Mouse (Mus musculus): ENCODE data around the gene Poll.

The Poll gene

DNA sequence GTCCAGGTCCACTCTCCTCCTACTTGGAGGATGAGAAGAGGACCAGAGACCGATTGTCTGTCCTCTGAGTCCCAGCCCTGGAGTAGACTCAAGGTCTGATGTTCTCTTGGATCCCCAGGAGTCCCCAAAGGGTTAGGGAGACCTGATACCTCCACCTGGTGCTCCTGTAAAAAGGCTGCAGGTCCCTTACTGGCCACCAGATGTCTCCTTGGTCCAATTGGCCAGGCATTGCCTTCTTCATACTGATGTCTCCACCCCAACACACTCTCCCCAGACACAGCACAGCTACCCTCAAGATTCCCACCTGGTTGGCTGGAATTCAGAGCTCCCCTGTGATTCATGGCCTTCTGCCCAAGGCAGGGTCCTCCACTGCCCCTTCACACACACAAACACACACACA is 22.8 kb downstream of the Poll start:
- no peak for DNase-seq (ENCODE audit: extremely low spot score, low spot score)

DNA sequence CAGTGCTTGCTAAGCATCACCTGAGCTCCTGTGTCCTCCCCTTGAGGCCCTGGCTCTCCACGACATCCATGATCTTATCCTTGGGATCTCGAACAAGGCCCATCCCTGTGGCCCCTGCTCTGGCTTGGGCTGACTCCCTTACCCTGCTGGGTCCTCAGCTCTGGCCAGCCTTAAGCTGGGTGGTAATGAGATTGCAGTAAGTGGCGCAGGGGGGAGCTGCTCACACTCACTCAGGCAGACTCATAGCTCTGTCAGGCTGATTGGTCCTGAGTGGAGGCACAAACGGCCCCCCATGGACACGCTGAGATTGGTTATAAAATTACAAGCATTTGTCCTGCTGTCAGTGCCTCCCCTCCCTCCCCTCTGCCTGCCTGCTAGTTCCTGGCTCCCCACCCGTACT is 24.4 kb downstream of the Poll start:
- no peak for DNase-seq (ENCODE audit: extremely low spot score, low spot score)

DNA sequence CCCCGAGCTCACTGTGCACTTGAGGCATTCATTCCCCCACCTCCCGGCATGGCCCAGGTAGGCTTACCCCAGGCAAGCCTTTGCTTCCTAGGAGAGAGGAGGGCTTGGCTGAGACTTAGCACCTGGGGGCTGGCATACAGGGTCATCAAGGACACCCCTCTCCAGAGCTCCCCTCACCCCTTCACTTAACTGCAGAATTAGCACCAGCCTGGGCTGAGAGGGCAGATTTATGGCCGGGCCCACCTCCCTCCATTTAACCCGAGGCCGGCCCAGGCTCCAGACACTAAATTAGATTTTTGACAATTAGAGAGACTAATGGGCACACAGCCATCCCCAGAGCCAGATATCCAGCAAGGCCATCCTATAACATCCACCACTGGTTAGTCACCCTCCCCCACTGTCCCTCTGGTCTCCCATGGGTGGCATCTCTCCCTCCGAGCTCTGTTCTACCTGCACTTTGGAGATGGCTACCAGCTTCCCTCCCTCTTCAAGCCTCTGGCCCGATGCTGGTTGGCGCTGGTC is 25.1 kb downstream of the Poll start:
- no peak for DNase-seq (ENCODE audit: extremely low spot score, low spot score)

DNA sequence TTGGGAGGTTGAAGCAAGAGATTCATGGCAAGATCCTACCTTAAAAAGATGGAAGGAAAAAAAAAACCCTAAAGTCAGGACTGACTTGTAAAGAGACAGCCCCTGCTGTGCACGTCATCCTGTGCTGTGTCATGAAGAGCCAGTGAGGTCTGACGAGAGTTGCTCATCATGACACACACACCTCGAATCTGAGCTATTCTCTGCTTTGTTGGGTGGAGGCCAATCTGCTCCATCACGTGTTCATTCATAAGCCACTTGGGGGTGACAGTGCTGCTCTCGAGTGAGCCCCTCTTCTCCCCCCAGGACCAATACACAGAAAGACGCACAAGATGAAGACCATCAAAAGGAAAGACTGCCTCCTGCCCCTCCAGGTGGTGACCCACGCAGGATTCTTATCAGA is 26.7 kb downstream of the Poll start:
- DNase-seq (ENCODE audit: extremely low spot score, low spot score), result no peak

DNA sequence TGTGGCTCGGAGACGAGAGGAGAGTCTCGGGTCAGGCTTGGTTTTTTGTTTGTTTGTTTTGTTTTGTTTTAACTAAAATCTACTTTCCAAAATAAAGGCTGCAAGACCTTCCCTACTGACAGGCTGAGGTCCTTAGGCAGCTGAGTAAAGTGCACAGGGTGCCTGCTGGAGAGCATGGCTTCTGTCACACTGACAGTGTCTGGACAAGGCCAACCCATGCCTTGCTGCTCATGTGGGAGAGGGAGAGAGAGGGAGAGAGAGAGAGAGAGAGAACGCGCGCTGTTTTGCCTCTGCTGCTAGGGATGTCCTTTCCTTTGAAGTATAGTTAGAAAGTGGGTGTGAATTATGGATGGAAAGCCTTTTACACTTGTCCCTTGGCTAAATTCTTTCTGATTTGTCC is 28.8 kb downstream of the Poll start:
- DNase-seq (ENCODE audit: extremely low spot score, low spot score), result no peak

DNA sequence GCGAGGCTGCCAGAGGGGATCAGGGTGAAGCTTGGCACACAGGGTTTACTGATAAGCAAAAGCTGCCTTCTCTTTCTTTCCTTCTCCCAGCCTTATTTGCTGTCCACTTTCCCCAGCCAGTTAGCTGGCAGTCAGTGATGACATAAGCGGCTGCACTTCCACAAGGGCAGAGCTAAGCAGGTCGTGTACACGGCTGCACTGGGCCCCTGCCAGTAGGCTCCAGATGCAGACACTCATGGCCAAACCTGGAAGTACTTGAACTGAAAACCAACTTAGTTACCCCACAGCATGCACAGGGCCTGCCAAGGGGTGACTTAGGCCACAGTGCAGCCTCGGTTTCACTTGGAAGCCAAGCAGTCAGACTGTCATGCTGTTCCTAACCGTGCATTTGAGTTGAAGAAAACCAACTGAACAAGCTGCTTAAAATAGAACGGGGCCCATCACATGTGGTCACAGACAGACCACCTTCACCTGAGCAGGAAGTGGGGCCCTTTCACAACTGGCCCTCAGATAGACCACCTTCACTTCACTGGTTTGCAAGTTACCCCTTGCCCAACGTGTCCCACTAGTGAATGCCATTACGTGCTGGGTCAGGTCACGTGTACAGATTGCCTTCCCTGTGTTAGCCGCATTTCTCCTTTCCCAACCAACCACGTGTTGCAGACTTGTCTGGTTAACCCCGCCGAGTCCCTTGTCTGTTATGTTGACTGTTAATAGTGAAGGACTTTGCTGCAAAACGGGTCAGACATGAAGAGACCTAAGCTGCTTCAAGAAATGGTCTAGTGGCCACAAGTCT is 29.9 kb downstream of the Poll start:
- no peak for DNase-seq (ENCODE audit: extremely low spot score, low spot score)

DNA sequence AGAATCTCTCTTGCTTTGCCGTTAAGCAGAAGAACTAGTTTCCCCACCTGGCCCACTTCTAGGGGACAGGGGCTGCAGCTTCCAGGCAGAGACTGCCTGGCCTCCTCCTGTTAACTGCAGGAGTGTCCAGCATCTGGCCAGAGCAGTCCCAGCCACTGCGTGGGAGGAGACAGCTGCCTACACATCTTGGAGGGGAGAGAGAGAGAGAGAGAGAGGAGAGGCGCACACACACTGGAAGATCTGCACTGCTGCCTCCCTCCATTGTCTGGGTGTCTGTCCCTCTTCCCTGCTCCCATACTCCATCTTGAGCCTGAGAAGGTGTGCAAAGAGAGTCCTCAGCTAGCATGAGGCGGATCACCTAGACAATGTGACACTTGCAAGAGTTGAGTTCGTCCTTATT is 31.0 kb downstream of the Poll start:
- DNase-seq (ENCODE audit: extremely low spot score, low spot score), result no peak

DNA sequence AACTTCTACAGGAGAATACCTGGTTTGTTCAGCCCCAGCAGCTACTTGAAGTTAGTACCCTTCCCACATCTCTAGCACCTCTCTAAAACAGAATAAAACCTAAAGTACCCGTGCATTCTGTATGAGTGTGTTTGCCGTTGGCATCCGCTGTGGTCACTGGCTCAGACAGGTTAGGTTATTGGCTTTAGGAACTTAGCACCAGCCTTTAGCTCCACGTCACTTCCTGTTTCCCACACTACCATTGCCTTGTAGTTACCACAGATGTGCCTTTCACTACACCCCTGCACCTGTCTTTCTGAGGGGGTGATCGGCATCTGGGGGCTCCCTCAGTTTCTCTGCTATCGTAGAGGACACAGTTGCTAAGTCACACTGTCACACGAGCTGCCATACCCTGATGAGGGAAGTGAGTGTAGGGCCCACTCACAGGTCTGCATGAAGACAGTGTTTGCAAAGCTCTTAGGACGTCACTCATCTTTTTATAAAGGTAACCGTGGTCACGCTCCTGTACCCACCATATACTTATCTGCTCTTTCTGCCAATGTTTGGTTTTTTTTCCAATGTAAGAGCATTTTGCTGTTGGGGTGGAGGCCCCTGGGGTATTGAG is 32.3 kb downstream of the Poll start:
- no peak for DNase-seq (ENCODE audit: extremely low spot score, low spot score)

DNA sequence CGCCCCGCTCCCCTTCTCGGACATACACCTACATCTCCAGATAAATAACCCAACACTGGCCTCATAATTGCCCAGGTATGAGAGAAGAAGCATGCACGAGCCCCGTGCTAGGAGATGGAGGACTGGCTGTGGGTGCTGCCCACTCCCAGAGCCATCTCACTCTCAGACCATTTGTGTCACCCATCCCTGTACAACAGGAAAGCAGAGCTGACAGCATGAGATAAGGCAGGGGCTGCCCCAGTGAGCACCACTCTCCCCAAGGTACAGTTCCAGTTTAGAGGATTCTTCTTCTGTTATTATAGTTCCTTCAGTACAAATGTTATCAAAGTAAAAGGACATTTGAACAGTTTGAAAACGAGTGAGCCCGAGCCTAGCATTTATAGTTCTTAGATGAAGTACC is 32.9 kb downstream of the Poll start:
- no peak for DNase-seq (ENCODE audit: extremely low spot score, low spot score)

DNA sequence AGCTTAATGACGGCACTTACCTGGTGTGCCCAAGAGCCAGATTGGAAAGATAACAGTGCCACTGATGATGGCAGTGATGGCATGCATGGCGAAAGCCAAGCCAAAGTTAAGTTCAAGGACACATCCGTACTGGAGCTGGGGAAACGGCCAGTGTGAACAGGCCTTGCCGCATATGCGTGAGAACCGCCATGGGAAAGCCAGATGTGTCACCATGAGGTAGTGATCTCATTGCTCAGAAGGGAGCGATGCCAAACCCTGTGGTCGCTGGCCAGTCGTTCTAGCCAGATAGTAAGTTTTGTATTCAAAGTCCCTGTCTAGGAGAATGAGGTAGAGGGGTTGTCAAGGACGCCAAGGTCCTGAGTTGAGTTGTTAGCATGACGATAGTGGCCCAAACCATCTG is 44.1 kb downstream of the Poll start:
- DNase-seq (ENCODE audit: extremely low spot score, low spot score), result no peak

DNA sequence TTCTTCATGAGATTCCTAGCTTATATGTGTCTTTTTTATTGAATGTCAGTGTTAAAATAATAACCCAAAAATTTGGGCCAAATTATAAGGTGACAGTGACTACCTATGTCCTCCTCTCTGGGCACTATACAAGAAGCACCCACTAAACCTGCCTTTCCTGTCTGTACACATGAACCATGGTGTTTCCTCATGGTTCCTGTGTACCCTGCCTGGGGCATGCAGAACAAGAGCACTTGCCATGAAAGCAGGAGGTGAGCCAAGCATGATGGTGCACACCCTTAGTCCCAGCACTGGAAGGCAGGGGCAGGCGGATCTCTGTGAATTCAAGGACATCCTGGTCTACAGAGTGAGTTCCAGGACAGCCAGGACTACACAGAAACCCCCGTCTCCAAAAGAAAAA is 45.0 kb downstream of the Poll start:
- no peak for DNase-seq (ENCODE audit: extremely low spot score, low spot score)

DNA sequence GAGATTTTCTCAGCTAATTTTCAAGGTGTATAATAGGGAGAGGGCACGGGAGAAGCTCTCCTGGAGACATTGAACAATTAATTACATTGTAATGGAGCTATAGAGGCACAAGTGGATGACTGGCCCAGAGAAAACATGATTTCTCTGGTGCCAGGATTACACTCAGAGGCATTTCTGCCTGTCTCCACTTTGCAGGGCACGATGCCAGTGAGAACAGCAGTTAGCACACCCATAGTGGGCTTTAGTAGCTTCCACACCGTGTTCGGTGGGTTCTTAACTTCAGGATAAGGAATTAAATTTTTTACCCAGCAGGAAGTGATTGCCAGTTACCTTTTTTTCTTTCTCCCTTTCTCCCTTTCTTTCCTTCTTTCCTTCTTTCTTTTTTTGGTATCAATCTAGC is 48.9 kb downstream of the Poll start:
- no peak for DNase-seq (ENCODE audit: extremely low spot score, low spot score)

DNA sequence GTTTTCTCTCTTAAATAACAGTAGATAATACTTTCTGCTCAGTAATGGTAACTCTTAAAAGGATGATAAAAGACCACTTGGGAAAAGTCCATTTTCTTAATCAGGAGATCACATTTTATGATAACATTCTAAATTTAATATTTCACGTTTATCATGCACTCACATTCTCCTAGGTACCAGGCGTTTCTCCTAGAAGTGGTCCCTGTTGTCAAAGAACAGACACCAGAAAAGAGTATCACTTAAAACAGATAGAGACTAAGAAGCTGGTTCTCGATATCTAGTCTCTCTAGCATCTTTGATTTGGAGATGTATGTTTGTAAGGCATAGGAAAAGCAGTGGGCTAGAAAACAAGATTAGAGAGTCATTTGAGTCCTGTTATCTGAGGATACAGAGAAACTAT is 49.7 kb downstream of the Poll start:
- DNase-seq (ENCODE audit: extremely low spot score, low spot score), result no peak

DNA sequence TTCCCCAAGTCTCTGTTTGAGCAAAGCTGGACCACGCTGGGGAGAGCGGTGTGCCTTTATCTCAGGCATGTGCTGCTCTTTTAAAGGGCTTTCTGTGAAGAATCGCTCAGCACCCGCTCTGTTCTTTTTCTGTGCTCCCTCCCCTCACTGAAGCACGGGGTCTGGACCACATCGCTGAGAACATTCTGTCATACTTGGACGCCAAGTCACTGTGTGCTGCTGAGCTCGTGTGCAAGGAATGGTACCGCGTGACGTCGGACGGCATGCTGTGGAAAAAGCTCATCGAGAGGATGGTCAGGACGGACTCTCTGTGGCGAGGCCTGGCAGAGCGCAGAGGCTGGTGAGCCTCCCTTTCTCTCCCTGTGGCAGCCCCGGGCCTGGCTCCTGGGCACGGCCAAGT is 52.8 kb downstream of the Poll start:
- DNase-seq (ENCODE audit: extremely low spot score, low spot score), result no peak

DNA sequence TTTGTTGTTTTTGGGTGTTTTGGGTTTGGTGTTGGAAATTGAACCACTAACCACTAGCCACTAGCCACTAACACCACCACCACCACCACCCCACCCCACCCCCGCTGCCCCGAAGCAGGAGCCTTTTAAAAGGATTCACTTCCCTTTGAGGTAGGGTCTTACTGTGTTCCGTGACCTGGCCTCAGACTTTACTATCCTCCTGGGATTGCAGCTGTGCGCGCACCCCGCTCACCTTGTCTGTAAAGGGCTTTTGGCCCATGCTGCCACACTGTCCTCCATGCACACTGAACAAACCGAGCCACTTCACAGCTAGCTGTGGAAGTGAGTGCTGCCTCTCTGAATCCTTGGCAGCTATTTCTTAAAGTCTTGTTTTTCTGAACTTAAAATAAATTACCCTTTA is 54.9 kb downstream of the Poll start:
- DNase-seq (ENCODE audit: extremely low spot score, low spot score), result no peak
